Mouse (Mus musculus) kidney, embryonic 15.5 days (tissue): ENCODE data around the gene Cep112. TPM values are rescaled to one million over a fixed set of nuclear protein-coding genes. Genes with fewer than 3 reads are reported as not detected.
A peak's percentile ranks its signal among the peaks of the same experiment; 100 is the strongest.

ENCODE experiments used
- ATAC-seq: fragments of 200-750 bp; cut with Nextera tagmentation; replicated peaks from 2 replicates; pipeline ENCODE4 v1.8.0; 2017; ENCODE audit warnings: moderate TSS enrichment; ENCODE audit not compliant: low FRiP score
- H3K27ac ChIP-seq: fragments of 300-500 bp; sonication (generic); 2 replicates; pipeline ENCODE4 v1.5.1; 2015; ENCODE audit warnings: mild to moderate bottlenecking, inconsistent platforms
- H3K27me3 ChIP-seq: fragments of 300-500 bp; sonication (generic); 2 replicates; pipeline ENCODE4 v1.6.1; 2015; ENCODE audit warnings: inconsistent platforms
- H3K36me3 ChIP-seq: fragments of 300-500 bp; sonication (generic); 2 replicates; pipeline ENCODE4 v1.6.1; 2015; ENCODE audit warnings: inconsistent platforms
- H3K4me1 ChIP-seq: fragments of 300-500 bp; sonication (generic); 2 replicates; pipeline ENCODE4 v1.6.1; 2015; ENCODE audit warnings: inconsistent platforms
- H3K4me2 ChIP-seq: fragments of 300-500 bp; sonication (generic); 2 replicates; pipeline ENCODE4 v1.6.1; 2015; ENCODE audit warnings: moderate library complexity, mild to moderate bottlenecking, inconsistent platforms
- H3K4me3 ChIP-seq: fragments of 300-500 bp; sonication (generic); replicated peaks from 2 replicates; pipeline ENCODE4 v1.5.1; 2015; ENCODE audit warnings: mild to moderate bottlenecking, inconsistent platforms
- H3K9ac ChIP-seq: fragments of 300-500 bp; sonication (generic); 2 replicates; pipeline ENCODE4 v1.6.1; 2015; ENCODE audit warnings: mild to moderate bottlenecking, inconsistent platforms
- H3K9me3 ChIP-seq: fragments of 300-500 bp; sonication (generic); replicated peaks from 2 replicates; pipeline ENCODE4 v1.6.1; 2016; ENCODE audit warnings: inconsistent platforms
- WGBS: fragments of 180-500 bp; shearing (Covaris S2); methylation state at CpG from one replicate; pipeline ENCODE4 v1.1.7; 2015; ENCODE audit warnings: mixed read lengths; 5-methylcytosine and 5-hydroxymethylcytosine counted together
- polyA plus RNA-seq: library from polyadenylated mRNA; unstranded; fragments of >200 nt; fragmentation: Nextera tagmentation; extraction: Ambion mirVana; gene quantifications from 2 replicates; pipeline ENCODE4 v1.2.1, GENCODE M21; 2015

Gene Cep112
- polyA plus RNA-seq, 1 experiment from 2014 or later, result 13.7 TPM

DNA sequence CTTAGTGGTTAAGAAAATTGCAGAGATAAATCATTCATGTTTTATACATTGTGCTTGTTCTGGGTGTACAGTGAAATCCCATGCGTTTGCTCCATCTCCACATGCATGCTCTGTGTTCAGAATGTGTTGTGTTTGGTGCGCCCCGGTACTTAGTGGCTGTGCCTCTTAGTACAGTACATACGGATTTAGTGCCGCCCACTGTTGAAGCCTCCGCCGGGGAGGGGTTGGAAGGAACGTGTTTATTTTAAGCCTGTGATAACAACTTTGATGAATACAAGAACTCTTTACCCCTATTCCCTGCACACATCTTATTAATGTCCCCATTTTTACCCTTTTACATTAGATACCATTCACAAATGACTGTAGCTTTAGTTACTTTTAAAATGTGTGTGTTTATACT lies 39.1 kb downstream of the Cep112 start:
- H3K27ac ChIP-seq, result no peak overlapping the region
- no peaks in the 10 kb centered on the region for H3K4me1 ChIP-seq
- no peaks in the 10 kb centered on the region for H3K36me3 ChIP-seq
- no peak for ATAC-seq
- no peak overlapping the region for H3K4me3 ChIP-seq
- no peak overlapping the region for H3K4me2 ChIP-seq
- no peaks in the 10 kb centered on the region for H3K9me3 ChIP-seq
- 64% methylated on average over 8 of the region's 8 CpGs for WGBS
- no peaks in the 10 kb centered on the region for H3K27me3 ChIP-seq
- H3K9ac ChIP-seq, result no peak overlapping the region

DNA sequence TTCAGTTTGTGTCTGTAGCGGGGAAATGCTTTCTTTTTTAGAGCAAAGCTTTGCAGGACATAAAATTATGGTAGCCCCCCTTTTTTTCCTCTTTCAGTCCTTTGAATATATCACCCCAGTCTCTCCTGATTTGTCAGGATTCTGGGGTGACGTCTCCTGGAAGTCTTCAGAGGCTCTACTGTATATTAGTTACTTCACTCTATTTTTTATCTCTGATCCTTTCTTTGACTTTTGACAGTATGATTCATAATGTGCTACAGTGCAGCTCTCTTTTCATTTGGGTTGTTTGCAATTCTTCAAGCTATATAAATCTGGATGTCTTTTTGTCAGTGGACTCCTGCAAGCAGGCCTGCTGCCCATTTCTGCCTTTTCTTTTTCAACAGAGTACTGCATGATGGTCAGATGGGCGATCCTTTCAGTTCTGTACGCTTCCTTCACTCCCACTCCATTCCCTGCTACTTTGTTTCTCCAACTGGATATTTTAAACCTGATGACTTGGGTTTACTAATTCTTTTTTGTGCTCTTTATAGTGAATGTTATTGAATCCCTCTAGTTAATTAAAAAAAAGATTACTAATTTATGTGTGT lies 39.8 kb downstream of the Cep112 start:
- no peak for ATAC-seq
- 60% methylated on average over 4 of the region's 4 CpGs for WGBS

DNA sequence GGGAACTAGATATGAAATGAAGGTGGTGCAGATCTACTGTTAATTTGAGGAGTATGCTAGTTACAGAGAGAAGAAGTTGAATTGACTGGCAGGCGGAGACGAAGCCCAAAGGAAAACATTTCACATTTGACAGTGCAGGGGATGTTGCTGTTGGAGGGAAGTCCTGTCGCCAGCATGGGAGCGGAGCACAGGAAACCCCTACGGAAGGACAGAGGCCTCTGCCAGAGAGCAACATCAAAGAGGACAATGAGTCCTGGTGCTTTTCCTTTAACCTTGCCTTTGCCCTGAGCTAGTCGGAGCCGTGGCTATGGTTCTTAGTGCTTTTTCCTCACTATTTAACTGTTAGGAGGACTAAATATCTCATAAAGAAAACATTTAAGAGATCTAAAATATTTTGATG lies 50.7 kb downstream of the Cep112 start:
- H3K27me3 ChIP-seq, result no peaks in the 10 kb centered on the region
- no peak for ATAC-seq
- no peaks in the 10 kb centered on the region for H3K9me3 ChIP-seq
- H3K4me1 ChIP-seq, result no peaks in the 10 kb centered on the region
- peaks cover 3% of the 10 kb centered on the region; the same call in 1 of the 2 replicates for H3K36me3 ChIP-seq
- H3K4me2 ChIP-seq, result no peak overlapping the region
- peak overlapping the region; percentile 18; the same call in 1 of the 2 replicates for H3K27ac ChIP-seq
- no peak overlapping the region for H3K9ac ChIP-seq
- 48% methylated on average over 7 of the region's 7 CpGs for WGBS
- H3K4me3 ChIP-seq, result no peak overlapping the region

More for the DNA sequence above, 39.8 kb downstream of the Cep112 start:
- no peaks in the 10 kb centered on the region for H3K4me1 ChIP-seq
- no peak overlapping the region for H3K4me2 ChIP-seq
- H3K27me3 ChIP-seq, result no peaks in the 10 kb centered on the region
- no peak overlapping the region for H3K27ac ChIP-seq
- H3K4me3 ChIP-seq, result no peak overlapping the region
- no peak overlapping the region for H3K9ac ChIP-seq
- H3K9me3 ChIP-seq, result no peaks in the 10 kb centered on the region
- H3K36me3 ChIP-seq, result no peaks in the 10 kb centered on the region

DNA sequence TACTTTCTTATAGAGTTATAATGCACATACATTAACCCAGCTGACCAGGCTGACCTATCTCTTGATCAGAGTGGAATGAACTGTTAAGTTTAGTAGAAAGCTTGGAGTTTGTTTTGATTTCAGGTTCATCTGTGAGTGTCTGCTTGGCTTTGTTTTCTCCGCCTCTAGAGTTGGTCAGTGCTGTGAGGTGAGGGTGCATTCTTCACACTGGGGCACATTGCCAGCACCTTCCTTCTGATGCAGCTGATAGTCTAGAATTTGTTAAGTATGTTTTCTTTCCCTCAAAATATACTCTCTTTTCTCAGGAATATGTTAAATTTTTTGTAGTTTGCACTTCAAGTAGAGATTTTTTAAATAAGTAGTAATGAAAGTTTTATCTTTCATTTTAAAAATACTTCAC lies 51.2 kb downstream of the Cep112 start:
- no peak overlapping the region for H3K4me2 ChIP-seq
- ATAC-seq, result no peak
- no peak overlapping the region for H3K9ac ChIP-seq
- H3K4me1 ChIP-seq, result no peaks in the 10 kb centered on the region
- H3K4me3 ChIP-seq, result no peak overlapping the region
- H3K27ac ChIP-seq, result no peak overlapping the region
- 59% methylated on average over 1 of the region's 1 CpGs for WGBS
- peaks cover 3% of the 10 kb centered on the region; the same call in 1 of the 2 replicates for H3K36me3 ChIP-seq
- no peaks in the 10 kb centered on the region for H3K9me3 ChIP-seq
- no peaks in the 10 kb centered on the region for H3K27me3 ChIP-seq

DNA sequence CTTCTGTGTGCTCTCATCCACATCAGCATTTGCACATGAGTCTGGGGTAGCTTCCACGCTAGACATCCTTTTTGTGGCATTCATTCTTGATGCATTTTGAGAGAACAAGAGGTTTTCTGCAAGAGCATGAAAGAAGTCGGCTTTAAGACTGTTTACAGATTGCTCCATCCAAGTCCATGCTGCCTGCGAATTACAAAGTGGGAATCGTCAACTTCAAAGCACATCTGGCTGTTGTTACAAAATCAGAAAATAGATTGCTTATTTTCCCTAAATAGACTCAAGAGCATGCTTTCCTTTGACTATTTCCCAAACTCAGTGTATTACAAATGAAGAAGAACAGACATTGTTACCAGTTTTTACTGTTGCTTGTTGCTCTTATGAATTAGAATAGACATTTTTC lies 59.0 kb downstream of the Cep112 start:
- WGBS, result 78% methylated on average over 4 of the region's 4 CpGs

DNA sequence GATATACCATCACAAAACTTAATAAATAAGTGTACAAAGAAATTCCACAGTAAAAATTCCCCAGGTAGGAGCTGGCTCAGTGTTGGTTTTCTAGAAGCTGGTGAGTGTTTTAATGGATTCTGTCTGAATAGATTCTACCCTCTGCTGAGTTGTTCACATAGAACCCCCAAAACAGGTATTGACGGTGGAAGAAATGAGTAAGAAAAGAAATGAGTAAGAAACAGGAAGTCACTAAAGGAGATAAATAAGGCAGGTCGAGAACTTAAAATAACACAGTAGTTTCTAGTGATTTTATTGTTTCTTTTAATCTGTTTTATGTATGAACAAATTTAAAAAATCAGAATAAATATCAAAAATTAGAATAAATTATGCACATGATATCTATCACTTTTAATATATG lies 63.3 kb downstream of the Cep112 start:
- WGBS, result 74% methylated on average over 2 of the region's 2 CpGs
- H3K27me3 ChIP-seq, result no peaks in the 10 kb centered on the region
- no peak overlapping the region for H3K9ac ChIP-seq
- H3K4me2 ChIP-seq, result no peak overlapping the region
- H3K9me3 ChIP-seq, result no peaks in the 10 kb centered on the region
- H3K36me3 ChIP-seq, result no peaks in the 10 kb centered on the region
- H3K4me1 ChIP-seq, result no peaks in the 10 kb centered on the region
- no peak overlapping the region for H3K27ac ChIP-seq
- no peak overlapping the region for H3K4me3 ChIP-seq
- no peak for ATAC-seq

More for the DNA sequence above, 59.0 kb downstream of the Cep112 start:
- no peaks in the 10 kb centered on the region for H3K36me3 ChIP-seq
- no peak for ATAC-seq
- no peaks in the 10 kb centered on the region for H3K9me3 ChIP-seq
- no peak overlapping the region for H3K27ac ChIP-seq
- H3K27me3 ChIP-seq, result no peaks in the 10 kb centered on the region
- H3K4me2 ChIP-seq, result no peak overlapping the region
- no peak overlapping the region for H3K9ac ChIP-seq
- H3K4me1 ChIP-seq, result no peaks in the 10 kb centered on the region
- no peak overlapping the region for H3K4me3 ChIP-seq

DNA sequence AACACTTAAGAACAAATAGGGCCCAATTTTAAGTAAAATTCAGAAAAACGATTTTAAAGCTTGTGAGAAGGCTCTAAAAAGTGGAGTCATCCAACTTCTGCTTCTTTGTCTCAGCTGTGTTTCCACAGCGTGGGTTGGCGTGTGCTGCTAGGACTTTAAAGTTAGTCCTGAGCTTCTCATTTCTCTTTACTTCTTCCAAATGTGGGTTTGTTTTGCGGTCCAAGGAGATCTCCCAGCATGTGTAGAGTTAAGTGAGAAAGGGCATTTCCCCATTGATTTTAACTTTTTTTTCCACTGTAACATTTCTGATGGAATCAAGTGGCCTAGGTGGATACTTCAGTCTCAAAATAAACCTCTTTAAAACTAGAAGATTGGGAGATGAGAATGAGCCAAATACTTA lies 64.9 kb downstream of the Cep112 start:
- no peak for ATAC-seq
- Histone ChIP-seq H3K4me3 (no peak overlapping the region), H3K27ac (no peak overlapping the region), H3K9me3 (no peaks in the 10 kb centered on the region), H3K4me2 (no peak overlapping the region), H3K9ac (no peak overlapping the region), H3K27me3 (no peaks in the 10 kb centered on the region), H3K4me1 (no peaks in the 10 kb centered on the region), H3K36me3 (no peaks in the 10 kb centered on the region)
- 93% methylated on average over 4 of the region's 4 CpGs for WGBS

DNA sequence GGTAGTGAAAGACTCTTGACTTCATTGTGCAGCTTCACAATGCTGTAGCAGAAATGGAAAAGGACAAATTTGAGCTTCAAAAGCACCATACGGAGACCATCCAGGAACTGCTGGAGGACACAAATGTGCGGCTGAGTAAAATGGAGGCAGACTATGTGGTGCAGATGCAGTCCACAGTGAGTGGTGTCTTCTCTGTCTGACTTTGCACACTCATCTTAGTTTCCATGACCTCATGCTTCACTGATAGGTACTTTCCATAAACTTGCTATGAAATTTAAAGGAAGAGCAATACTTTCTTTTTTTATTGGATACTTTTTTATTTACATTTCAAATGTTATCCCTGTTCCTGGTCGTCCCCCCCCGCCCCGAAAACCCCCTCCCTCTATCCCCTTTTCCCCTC lies 83.2 kb downstream of the Cep112 start:
- Histone ChIP-seq H3K4me3 (no peak overlapping the region), H3K27ac (no peak overlapping the region), H3K9me3 (no peaks in the 10 kb centered on the region), H3K4me1 (no peaks in the 10 kb centered on the region), H3K27me3 (no peaks in the 10 kb centered on the region), H3K36me3 (no peaks in the 10 kb centered on the region), H3K9ac (no peak overlapping the region), H3K4me2 (no peak overlapping the region)
- 87% methylated on average over 5 of the region's 5 CpGs for WGBS
- ATAC-seq, result no peak

DNA sequence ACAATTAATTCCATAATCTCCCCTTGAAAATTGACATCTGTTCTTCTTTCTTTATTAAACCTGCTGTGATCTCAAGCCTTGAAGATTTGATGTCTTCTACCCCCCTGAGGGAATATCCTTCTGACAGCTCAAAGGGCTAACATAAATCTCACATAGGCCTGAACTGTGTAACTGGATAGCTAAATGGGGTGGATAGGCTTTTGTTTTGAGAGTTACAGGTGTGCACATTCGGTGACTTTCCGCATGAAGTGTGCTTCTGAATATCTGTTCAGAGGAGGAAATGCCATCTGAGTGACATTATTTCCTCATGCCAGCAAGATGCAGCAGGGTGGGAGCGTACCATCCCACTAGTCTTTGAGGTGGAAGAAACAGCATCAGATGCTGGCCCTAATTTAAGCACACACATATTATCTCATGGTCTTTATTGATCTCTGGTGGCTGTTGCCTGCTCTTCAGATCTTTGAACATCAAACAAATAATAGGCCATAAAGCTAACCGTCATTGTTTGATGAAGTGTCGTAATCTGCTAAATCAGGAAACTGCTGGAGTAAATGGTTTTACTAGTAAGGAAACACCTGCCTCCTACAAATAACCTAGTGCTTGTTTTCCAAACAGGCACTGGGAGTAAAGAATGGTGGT lies 102.9 kb downstream of the Cep112 start:
- WGBS, result 23% methylated on average over 5 of the region's 5 CpGs

DNA sequence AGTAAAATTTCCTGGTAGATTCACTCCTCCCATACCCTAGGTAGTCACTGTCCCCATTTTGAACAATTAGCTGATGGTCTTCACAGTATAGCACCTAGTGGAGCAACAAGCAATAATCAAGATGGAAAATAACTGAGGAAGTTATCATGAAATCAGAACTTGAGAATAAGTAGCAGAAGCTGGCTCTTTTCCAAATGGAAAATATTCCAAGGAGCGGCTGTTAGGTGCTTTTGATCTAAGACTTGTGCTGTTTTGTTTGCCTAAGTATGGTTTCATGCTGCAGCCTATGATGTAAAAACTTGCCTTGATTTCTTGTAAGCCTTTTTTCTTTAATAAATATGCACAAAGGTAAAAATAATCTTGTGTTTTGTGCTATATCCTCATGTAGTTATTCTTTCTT lies 107.9 kb downstream of the Cep112 start:
- Histone ChIP-seq H3K9ac (no peak overlapping the region), H3K4me3 (no peak overlapping the region), H3K9me3 (no peaks in the 10 kb centered on the region), H3K27me3 (no peaks in the 10 kb centered on the region), H3K36me3 (peaks cover 7% of the 10 kb centered on the region; the same call in 1 of the 2 replicates), H3K27ac (no peak overlapping the region), H3K4me2 (no peak overlapping the region), H3K4me1 (peaks cover 1% of the 10 kb centered on the region; the same call in 1 of the 2 replicates)
- ATAC-seq, result no peak
- WGBS, result 61% methylated on average over 1 of the region's 1 CpGs

More for the DNA sequence above, 102.9 kb downstream of the Cep112 start:
- Histone ChIP-seq H3K4me1 (peaks cover 9% of the 10 kb centered on the region), H3K27ac (no peak overlapping the region), H3K36me3 (peaks cover 7% of the 10 kb centered on the region; the same call in 1 of the 2 replicates), H3K4me3 (no peak overlapping the region), H3K4me2 (no peak overlapping the region), H3K9me3 (no peaks in the 10 kb centered on the region), H3K9ac (no peak overlapping the region), H3K27me3 (no peaks in the 10 kb centered on the region)
- peak; percentile 49 for ATAC-seq

DNA sequence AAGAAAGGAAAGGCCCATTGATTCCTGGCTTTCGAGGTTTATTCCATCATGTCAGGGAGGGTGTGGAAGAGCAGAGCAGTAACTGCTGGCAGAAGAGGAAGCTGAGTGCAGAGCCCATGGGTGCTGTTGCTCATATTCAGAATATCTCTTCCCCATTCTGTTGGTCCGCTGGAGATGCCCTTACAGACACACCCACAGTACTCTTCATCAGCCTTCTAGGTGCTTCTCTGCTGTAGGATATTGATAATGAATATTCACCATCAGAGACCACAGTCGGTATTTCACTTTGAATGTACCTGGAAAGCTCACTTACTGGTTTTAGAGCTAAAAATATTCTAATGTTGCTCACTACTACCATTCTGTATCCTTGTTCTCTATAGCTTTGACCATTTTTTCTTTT lies 109.0 kb downstream of the Cep112 start:
- Histone ChIP-seq H3K4me1 (no peaks in the 10 kb centered on the region), H3K27ac (no peak overlapping the region), H3K27me3 (no peaks in the 10 kb centered on the region), H3K4me3 (no peak overlapping the region), H3K9me3 (no peaks in the 10 kb centered on the region), H3K9ac (no peak overlapping the region), H3K4me2 (no peak overlapping the region), H3K36me3 (peaks cover 7% of the 10 kb centered on the region; the same call in 1 of the 2 replicates)
- 97% methylated on average over 3 of the region's 3 CpGs for WGBS
- no peak for ATAC-seq

DNA sequence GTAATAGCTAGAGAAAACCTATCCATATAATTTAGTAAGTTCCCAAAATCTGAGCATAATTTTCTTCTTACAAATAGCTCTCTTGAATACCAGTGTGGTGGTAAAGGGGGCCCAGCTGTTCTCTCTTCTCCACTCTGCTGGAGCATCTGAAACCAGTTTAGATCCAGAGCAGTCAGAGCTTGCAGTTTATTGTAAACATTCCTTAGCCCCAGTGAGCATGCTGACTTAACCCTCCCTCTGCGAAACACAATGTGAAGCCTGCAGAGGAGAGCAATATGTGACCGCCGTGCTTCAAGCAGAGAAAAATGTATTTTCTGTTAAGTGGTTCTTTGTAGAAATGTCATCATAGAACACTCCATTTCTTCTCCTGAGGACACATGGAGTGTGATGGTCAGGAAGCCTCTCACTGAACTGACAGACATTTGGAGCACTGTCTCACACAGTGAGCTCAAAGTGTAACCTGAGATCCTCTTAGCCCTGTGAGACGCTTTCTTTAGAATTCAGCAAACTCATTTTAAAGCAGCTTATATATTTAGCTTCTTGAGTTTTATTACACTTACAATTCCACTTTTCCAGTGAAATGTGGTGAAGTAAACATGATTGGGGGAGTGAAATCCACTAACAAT lies 128.1 kb downstream of the Cep112 start:
- Histone ChIP-seq H3K9ac (no peak overlapping the region), H3K4me3 (no peak overlapping the region), H3K4me1 (no peaks in the 10 kb centered on the region), H3K4me2 (no peak overlapping the region), H3K9me3 (no peaks in the 10 kb centered on the region), H3K36me3 (no peaks in the 10 kb centered on the region), H3K27me3 (no peaks in the 10 kb centered on the region), H3K27ac (0 out of 2 replicates have a peak overlapping the region, but pooled peaks have one; percentile 45)
- whole genome bisulfite sequencing, result 28% methylated on average over 4 of the region's 4 CpGs
- no peak for ATAC-seq
